Mouse (Mus musculus) mouse embryonic stem cell (cell line): ENCODE data around the gene Acy3.

Source experiments
- in situ Hi-C, 2 experiments: fragments of 300-500 bp; cut with MboI; formaldehyde crosslinking; loops; 1 replicate in 1 of 2; 3 replicates in 1 of 2; pipeline ENCODE4 v1.14.3; 2019 to 2020; ENCODE audit warnings: low sequenced_read_pairs in 2 of 2, low pct_unique_long_range_greater_than_20kb in 1 of 2, mixed read lengths in 1 of 2; ENCODE audit not compliant: unreplicated experiment in 1 of 2

Gene Acy3

DNA sequence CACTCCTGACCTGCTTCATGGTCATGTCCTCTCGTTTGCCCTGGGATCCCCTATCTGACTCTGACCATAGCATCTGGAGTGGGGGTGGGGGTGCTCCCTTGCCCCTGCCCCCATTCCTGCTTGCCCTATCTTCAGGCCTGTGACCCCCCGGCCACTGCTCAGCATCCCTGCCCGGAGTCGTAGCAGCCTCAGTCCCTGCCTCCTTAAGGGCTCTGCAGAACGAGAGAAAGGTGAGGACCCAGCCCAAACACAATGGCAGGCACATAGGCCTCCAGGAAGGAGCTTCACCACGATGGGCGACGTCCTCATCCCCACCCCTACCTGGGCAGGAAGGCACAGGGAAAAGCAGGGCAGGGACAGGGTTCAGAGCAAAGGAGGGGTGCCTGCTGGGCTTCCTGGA lies 12.0 kb downstream of the Acy3 start:
- in situ Hi-C loops = no loop called here

DNA sequence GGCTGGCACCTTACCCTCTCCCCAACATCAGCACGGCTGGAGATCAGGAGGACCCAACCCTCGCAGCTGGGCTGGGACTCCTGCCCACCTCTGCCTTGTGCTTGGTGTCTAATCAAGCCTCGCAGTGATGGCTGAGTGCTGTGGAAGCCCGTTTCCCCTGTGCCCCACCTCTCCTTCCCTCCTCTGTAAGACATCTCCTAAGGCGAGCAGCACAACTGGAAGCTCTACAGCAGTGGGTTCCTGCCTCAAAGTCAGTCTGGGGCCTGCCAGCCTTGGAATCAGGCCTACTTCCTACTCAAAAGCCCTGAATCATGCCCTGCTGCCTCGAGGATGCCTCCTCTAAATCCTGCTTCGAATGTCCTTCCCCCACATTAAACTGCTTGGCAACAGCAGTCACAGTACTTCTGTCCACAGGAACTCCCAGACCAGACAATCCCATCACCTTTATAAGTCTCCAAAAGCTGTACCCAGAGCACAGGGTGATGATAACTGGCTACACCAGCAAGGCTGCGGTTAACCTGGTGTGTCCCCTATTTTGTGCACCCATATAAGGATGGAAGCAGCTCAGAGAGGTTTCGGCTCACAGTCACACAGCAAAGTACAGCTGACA lies 12.9 kb downstream of the Acy3 start:
- in situ Hi-C loops = no loop called here

DNA sequence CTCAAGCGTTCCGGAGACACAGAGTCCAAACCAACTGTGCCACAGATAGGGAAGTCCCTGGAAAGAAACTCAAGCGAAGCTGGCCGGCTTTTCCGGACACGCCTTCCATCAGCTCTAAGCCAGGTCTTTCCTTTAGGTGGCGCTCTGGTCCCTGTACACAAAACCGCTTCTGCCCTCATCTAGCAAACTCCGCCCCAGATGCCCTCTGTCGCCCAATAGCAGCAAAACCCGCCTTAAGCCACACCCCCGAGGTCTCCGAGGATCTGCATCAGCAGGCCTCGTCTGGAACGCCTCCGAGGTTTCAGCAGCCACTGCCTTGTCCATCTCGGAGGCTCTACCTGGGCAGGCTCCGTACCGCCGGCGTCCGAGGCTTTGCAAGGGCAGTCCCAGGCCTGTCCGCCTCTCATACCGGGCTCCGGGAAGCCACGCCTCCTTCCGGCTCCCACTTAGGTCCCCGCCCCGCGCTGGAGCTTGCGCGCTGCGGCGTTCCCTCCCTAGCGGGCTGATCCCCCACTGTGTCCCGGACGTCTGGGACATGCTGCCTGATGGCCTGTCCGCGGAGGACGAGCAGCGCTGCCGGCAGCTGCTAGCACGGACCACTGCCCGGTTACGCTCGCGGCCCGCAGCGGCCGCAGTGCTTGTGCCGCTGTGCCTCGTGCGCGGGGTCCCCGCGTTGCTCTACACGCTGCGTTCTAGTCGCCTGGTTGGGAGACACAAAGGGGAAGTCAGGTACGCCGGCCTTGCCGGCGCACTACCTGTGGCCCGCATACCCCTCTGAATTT lies 13.9 kb downstream of the Acy3 start, which contains the start of the genes Nudt8 and Gm49405:
TSS of gene Nudt8 (plus strand) at position 462 of the 782 bp plus-strand sequence.
TSS of gene Gm49405 (plus strand) at position 508 of the 782 bp plus-strand sequence.
- in situ Hi-C loops = no loop called here

DNA sequence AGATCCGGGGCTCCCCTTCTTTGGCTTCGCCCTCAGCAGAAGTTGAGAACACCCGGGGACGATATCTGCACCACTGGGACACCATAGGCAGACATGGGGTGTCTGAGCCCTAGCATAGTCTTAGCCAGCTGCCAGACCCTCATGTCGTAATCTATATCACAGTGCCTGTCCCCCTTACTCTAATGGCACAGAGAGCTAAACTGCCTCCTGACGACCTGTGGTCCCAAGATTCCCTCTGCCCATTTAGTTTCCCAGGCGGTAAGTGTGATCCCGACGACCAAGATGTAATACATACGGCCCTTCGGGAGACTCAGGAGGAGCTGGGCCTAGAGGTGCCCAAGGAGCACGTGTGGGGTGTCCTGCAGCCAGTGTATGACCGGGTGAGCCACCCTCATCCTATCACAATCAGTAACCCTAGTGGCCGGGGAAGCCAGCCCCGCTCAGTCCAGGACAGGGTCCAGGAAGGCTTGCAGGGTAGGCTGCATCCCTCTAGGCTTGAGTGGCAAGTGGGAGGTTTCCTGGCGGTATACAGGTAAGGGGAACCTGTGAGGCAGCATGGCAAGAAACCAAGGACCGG lies 14.7 kb downstream of the Acy3 start:
- in situ Hi-C loops = no loop called here

DNA sequence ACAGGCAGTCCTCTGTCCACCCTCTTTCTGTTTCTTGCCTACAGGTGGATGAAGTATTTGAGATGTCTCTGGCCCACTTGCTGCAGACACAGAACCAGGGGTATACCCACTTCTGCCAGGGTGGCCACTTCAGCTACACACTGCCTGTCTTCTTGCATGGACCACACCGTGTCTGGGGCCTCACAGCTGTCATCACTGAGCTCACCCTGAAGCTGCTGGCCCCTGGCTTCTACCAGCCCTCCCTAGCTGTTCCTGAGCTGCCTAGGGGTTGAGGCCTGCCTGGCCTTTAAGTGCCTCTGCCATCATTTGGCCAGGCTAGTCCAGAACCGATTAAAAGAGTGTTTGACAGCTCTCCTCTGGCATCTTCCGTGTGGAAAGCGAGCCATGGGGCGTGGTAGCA lies 15.4 kb downstream of the Acy3 start:
- in situ Hi-C loops = no loop called here

DNA sequence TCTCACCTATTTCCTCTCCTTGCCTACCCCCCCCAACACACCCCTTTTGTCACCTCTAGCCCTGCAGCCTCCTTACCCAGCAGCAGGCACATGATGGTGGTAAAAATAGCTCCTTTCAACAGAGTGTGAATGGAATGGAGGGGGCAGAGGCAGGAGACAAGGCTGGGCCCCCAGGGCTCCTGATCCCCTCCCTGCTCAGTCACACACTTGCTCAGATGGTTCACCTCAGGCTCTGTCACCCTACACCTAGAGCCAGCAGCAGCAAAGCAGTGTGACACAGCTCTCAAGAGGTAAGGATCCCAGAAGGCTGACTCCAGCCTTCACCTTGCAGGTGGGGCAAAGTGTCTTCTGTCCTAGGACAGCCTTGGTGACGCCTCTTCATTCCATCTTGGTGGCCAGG lies 16.7 kb downstream of the Acy3 start, which contains the start of gene Doc2g:
TSS of gene Doc2g (plus strand) at position 202 of the 400 bp plus-strand sequence.
- in situ Hi-C loops = no loop called here

DNA sequence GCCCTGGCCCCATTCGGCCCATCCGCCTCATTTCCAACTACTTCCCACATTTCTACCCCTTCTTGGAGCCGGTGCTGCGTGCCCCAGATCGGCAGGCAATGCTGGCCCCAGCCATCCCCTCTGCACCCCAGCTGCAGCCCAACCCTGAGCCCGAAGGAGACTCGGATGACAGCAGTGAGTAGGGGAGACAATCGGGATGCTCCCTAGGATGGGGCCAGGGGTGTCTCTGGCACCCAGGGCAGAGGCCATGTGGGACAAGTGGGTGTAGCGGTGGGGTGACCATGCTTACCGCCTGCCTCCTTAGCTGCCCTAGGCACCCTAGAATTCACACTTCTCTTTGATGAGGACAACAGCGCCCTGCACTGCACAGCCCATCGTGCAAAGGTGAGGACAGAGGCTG lies 17.3 kb downstream of the Acy3 start:
- in situ Hi-C loops = no loop called here

DNA sequence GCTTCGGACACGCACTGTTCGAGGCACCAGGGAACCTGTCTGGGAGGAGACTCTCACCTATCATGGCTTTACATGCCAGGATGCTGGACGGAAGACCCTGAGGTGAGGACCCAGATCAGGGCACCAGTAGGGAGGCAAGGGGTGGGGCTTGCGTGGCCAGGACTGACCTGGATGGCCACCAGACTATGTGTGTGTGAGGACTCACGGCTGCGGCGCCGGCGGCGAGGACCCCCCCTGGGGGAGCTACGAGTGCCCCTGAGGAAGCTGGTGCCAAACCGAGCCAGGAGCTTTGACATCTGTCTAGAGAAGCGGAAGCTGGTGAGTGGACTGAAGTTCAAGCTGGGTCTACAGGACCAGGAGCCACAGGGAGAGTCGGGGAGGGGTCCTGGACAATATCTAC lies 18.0 kb downstream of the Acy3 start:
- in situ Hi-C loops = no loop called here

DNA sequence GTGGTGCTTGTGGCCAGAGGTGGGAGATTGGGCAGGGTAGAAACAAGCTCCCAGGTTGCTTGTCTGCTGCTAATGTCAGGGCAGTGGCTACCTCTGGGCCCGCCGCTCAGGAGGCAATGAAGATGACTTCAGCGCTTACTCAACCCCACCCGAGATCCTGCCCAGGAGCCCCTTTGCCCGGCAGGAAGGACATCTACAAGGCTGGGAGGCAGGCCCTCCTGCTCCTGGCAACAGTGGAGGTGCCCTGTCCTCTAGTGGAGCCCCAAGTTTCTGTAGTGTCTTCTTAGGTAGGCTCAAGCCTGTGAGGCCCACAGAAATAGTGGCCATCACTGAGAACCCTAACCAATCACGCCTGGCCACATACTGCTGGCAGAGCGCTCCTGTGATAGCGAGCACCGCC lies 18.7 kb downstream of the Acy3 start:
- in situ Hi-C loops = no loop called here

DNA sequence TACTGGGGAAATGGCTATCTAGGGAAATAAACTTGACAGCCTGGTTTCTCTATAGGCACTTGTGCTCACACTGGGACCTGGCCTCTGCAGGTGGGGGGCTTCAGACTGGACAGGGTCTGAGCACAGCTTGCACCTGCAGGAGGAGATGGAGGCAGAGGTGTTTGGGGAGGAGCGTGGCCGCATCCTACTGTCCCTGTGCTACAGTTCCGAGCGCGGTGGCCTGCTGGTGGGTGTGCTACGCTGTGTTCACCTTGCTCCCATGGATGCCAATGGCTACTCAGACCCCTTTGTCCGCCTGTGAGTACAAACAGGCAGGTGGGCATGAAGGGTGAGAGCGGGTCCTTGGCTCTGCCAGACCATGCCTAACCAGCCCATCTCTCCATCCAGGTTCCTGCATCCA lies 19.6 kb downstream of the Acy3 start:
- in situ Hi-C loops = no loop called here

DNA sequence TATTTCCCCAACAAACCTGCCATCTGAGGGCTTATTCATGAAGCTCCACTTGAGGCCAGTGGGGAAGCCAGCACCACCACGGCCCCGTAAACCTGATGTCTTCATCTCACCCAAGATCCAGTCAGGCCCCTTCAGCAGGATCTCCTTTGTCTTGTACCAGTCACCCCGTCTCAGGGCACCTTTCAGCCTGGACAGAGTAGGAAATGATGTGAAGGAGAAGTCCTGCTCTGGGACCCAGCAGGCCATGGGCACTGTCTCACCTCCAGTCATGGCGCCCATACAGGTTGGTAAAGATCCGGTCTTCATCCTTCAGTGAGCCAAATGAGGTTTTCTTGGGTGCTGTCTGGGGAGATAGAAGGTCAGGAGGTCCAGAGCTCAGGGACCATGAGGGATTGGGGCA lies 24.7 kb downstream of the Acy3 start:
- in situ Hi-C loops = loop anchor here in 1 of 2 experiments (5.0 kb wide), 1 partner anchor 36 kb away; the partner anchor contains the start of gene Gstp2

DNA sequence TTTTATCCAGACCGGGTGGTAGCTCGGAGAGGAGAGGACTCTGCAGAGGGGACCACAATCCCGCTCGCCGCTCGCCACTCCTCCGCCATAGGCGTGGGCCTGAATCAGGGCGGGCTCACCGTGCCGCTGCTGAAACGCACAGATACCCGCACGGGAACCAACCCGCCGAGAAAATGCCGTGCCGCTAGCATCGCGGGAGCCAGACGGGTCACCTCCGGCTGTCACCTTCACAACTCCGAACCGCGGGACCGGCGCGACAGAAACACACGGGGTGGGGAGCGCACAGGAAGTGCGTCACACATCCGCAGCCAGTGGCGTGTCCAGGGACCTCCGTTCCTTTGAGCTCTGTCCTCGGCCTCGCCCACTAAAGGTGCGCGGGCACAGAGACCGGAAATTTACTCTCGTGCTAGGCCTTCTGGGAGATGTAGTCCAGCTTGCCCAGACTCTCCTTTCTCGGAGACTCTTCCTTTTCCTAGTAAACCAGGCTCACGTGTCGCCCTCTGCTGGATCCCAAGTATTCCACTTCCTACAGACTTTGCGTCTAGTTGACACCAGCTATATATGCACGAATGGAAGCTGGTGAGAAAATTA lies 26.2 kb downstream of the Acy3 start, which contains the start of gene Ndufv1:
TSS of gene Ndufv1 (minus strand) at position 375 of the 591 bp plus-strand sequence.
- in situ Hi-C loops = loop anchor here in 1 of 2 experiments (5.0 kb wide), 1 partner anchor 35 kb away; the partner anchor contains the start of gene Gstp2

DNA sequence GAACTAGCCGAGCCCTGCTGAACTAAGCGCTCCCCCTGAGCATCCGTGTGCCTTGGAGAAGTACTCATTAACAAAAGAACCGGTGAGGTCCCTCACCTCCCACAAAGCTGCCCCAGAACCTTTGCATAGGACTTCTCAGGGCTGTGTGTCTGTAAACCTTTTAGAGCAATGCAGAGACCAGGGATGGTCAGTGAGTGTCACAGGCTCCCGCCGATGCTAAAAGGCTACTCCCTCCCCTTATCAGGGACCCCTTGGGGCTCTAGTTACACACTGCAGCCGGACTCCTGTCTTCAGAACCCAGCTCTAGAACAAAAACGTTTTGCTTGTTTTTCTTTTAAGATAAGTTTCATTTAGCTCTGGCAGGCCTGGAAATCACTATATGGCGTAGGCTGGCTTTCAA lies 26.7 kb downstream of the Acy3 start:
- in situ Hi-C loops = loop anchor here in 1 of 2 experiments (5.0 kb wide), 1 partner anchor 34 kb away; the partner anchor contains the start of gene Gstp2

DNA sequence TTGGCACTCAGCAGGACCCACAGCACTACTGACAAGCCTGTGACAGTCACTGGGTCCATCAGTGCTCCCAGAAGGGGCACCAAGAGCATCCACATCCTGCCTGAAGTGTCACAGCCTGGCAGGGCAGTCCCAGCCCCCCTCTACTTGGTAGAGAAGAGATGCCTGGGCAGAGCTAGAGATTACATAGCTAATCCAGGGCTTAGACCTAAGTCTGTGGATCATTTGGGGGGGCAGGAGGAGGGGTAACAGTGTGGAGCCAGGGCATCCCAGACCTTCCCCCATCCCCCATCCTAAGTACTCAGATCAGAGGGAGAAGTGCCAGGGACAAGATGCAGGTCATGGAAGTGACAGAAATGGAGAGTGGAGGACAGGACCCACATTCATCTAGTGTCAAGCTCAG lies 28.4 kb downstream of the Acy3 start:
- in situ Hi-C loops = loop anchor here in 1 of 2 experiments (5.0 kb wide), 1 partner anchor 32 kb away; the partner anchor contains the start of gene Gstp2

DNA sequence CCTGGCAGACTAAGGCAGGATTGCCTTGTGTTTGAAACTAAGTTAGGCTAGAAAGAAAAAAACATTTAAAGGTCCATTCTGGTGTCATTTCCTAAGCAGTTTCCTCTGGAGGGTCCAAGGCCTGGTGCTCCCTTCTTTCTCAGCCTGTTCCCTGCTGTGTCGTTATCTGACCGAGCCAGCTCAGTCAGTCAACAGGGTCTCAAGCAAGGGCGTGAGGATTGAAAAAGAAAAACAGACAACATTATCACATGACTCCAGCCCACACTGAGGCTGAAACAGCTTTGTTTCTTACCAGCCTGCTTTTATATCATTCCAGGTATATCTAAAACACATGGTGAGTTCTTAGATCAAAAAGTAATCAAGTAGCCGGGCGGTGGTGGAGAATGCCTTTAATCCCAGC lies 29.3 kb downstream of the Acy3 start:
- in situ Hi-C loops = no loop called here

DNA sequence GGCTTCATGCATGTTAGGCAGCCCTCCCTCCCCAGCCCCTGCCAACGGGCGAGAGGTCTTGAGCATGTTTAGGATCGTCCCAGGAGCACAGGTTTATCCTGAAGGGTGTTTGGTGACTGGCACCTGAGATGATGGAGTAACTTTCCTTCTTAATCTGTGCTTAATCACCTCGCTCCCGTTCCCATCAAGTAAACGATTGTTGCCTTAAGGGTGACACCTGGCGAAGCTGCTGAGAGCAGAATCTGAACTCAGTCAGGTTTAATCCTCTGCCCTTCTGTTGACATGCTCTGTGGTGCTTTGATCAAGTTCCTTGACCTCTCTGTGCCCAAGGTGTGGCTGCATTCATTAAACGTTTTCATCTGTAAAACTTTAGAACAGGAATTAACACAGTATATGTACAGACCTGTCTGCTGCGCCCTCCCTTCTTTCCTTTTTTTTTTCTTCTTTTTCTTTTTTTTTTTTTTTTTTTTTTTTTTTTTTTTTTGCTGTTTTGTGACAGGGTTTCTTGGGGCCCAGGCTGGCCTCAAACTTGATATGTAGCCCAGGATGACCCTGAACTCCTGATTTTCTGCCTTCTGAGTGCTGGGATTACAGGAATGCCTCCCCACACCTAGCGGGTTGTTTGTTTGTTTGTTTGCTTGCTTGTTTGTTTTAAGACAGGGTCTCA lies 31.7 kb downstream of the Acy3 start:
- in situ Hi-C loops = no loop called here

DNA sequence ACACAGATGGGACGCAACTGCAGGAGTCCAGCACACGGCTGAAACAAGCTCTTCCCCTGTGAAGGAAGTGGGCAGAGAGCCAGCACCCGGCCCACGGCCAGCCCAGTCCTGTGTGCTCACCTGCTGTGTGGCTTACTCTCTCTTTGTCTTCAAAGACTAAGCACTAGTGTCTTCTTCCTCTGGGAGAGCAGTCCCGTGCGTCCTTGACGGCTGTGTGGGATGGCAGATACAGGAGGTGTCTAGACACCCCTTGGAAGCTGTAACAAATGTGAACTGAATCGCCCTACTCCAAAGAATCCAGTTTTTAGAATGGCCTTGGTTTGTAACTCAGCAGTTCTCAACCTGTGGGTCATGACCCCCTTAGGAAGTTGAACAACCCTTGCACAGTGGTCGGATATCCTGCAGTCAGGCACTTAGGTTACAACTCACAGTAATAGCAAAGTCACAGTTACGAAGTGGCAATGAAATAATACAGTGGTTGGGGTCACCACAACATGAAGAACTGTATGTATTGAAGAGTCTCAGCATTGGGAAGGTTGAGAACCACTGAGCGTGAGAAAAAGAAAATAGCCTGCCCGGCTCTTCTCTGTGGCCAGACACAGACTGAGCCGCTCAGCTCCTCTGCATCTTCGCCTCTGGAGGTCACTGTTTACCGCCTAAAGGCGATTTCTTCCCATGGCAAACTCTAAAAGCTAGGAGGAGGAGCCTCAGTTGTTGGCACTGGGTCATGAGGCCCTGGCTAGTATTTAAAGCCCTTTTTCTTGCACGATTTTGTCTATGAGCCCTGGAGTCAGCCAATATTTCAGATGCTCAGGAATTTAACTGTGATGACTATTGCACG lies 32.6 kb downstream of the Acy3 start:
- in situ Hi-C loops = no loop called here

DNA sequence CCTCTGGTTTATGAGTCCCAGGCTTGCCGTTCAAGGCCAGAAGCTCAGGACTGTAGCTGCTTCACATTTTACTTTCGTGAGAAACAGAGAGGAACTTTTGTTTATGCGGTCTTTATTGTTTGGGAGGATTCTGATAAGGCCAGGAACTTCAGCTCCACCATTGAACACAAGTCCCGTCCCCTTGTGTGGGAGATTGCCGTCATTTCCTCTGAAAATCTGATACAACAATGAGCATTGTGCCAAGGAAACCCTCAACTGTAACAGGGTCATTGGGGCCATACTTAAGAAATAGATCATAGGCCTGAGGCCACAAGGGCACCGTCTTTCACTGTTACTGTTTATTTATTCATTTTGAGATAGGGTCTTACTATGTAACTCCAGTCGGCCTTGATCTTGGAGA lies 36.8 kb downstream of the Acy3 start:
- in situ Hi-C loops = no loop called here
